Mouse (Mus musculus) gastrocnemius, adult 8-10 months (tissue): ENCODE measurements around the gene Arhgap30. TPM values are rescaled to one million over a fixed set of nuclear protein-coding genes. Genes with fewer than 3 reads are reported as not detected.

Experiments
- DNase-seq, 2 experiments: peaks; one replicate each; pipeline ENCODE4 v3.0.0; 2022; ENCODE audit warnings: low spot score in 2 of 2
- total RNA-seq, 4 experiments: library from RNA; stranded (reverse); gene quantifications; 2 replicates each; pipeline ENCODE4 v1.2.4; 2022

Arhgap30 gene
- total RNA-seq, 4 experiments from 2014 or later: 0.34 to 0.63 (median 0.44) TPM

DNA sequence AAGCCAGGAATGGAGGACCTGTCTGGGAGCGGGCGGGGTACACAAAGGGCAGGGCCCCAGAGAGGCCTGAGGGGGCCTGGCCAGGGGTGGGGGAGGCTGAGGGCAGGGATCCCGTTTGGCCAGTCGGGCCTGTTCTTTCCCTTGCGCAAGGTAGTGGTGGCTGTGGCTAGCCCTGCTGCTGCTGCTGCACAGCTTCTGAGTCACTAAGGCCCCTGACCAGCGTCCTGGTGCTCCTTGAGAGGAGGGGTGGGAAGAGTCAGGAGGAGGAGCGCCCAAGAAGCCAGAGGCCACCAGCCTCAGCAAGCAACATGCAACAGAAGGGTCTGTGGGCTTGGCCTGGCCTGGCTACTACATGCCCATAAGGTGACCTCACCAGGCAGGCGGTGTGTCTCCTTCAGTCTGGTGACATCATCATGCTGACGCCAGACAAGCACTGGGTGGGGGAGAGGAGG lies 13.1 kb upstream of the Arhgap30 start:
- DNase-seq: no peak

DNA sequence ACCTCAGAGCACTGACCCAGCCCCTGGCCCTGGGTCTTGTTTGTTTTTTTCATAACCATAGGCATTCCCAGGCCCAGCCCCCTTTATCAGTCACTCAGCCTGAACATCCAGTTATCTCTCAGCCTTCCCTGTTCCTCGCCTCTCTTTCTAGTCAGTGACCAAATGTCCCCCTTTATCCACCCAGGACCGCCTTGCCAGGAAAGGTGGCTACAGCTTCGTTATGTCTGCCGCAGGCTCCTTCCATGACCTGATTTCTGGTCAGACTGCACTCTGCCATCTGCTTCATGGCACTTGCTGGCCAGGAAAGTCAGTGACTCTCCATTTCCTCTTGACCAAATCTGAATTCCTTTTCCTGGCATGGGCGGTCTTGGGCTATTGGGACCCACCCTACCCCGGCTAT lies 10.5 kb upstream of the Arhgap30 start:
- DNase-seq: no peak

DNA sequence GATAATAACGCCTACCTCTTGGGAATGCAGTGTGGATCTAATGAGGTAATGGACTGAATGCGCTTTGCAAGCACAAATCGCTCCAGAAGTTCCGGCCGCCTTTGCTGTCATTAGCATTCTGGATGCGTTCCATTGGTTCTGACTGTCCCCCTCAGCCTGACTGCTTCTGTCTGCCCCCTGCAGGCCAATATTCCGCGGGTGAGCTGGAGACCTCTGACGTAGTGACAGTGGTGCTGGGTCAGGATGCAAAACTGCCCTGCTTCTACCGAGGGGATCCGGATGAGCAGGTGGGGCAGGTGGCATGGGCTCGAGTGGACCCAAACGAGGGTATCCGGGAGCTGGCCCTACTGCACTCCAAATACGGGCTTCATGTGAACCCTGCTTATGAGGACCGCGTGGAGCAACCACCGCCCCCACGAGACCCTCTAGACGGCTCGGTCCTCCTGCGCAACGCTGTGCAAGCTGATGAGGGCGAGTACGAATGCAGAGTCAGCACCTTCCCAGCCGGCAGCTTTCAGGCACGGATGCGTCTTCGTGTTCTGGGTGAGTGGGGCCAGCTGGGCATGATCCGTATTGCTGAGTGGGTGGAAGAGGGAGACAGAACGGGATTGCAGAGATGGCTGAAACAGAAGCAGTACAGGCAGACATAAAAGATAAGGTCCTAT lies 8.7 kb upstream of the Arhgap30 start:
- peak; percentile 37 to 57 for DNase-seq

DNA sequence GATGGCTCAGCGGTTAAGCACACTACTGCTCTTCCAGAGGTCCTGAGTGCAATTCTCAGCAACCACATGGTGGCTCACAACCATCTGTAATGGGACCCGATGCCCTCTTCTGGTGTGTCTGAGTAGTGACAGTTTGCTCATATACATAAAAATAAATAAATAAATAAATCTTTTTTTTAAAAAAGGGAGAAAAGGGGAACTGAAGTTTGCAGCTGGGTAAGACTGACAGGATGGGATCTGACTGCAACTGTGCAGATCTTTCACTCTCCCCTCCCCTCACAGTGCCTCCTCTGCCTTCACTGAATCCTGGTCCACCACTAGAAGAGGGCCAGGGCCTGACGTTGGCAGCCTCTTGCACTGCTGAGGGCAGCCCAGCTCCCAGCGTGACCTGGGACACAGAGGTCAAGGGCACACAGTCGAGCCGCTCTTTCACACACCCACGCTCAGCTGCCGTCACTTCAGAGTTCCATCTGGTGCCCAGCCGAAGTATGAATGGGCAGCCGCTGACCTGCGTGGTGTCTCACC lies 6.6 kb upstream of the Arhgap30 start:
- no peak for DNase-seq

DNA sequence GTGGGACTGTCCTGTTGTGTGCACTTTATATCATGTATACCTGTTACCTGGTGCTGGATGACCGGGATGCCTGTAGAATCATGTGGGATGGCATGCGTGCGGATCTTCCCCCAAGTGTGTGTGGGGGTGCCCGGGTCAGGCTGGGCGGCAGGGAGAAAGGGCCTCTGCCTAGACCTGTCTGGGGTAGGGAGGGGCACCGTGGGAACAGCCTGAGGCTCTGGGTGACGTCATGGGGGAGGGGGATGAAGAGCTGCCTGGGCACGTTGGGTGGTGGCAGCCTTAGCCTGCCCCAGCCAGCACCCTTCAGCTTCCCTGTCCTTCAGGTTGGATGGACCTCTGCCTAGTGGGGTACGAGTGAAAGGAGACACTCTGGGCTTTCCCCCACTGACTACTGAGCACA lies 4.4 kb upstream of the Arhgap30 start:
- DNase-seq: no peak

DNA sequence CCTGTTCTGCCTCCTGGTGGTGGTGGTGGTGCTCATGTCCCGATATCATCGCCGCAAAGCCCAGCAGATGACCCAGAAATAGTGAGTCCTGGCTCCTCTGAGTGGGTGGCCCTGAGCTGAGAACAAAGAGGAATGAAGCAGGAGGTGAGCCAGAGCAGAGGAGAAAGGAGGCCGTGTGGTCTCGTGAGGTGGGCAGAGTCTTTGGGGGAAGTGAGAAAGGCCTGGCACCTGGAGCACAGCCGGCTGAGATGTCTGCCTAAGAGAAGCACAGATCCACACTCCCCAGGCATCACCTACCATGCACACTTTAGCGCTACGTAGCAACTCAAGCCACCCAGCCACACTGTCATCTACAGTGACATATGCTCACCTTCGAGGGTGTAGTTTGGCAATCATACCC lies 3.6 kb upstream of the Arhgap30 start:
- DNase-seq: no peak

DNA sequence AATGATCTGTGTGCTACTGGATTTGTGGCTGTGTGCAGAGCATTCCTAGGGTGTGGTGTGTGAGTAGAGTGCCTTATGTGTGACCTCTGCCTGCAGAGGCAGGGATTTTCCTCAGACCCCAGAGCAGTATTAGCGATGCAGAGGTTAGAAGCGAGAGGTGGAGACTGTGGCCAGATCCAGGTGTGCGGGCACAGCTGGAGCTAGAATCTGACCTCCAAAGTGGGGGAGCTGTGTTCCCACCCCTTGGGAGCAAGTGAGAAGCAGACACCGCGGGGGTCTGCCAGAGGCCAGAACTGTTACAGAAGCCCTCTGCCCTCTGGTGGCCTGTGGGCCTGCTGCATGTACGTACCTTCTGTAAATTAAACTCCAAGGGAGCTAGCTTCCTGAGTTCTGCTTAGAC lies 1.7 kb upstream of the Arhgap30 start:
- DNase-seq: no peak

DNA sequence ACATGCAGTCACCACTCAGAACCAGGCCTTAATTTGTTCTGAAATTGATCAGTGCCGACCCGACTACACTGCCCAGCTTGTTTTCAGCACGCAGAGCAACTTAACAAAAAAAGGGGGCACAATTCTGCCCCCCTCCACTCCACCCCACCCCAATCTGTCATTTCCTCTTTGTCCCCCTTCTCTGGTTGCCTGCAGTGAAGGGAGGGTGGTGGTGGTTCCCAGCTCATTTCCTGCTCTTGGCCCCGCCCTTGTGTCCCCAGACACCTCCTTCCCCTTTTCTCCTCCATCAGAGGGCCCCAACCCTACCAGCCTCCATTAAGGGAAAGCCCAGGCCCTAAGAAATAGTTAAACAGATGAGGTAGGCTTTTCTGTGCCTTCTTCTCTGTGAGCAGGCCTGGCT lies 1.3 kb downstream of the Arhgap30 start:
- peak in 1 of 2 experiments; percentile 22 for DNase-seq

DNA sequence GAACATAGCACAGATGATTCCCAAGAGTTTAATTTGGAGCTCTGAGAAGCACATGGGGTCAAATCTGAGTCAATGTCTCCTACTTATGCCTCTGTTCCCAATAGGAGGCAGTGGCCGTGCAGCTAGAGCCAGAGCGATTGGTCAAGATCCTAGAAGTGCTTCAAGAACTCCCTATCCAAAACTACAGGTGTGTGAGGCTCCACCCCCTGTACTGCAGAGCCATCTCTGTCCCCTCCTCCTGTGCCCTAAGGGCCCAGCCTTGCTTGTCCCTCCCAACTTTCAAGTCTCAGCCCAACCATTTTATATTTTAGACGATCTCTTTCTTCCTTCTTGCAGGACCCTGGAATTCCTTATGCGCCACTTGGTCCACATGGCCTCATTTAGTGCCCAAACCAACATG lies 13.1 kb downstream of the Arhgap30 start:
- DNase-seq: no peak

DNA sequence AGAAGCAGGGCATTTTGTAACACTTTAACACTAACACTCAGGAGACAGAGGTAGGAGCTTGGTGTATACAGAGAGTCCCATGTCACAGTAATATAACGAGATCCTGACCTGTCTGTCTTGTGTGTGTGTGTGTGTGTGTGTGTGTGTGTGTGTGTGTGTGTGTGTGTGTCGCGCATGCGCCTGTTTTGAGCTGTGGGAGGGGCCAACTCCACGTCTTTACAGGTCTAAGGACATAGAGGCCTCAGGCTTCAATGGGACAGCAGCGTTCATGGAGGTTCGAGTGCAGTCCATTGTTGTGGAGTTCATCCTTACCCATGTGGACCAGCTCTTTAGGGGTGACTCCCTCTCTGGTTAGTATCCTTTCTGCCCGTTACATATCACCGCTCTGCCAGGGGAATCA lies 14.2 kb downstream of the Arhgap30 start:
- DNase-seq: no peak

DNA sequence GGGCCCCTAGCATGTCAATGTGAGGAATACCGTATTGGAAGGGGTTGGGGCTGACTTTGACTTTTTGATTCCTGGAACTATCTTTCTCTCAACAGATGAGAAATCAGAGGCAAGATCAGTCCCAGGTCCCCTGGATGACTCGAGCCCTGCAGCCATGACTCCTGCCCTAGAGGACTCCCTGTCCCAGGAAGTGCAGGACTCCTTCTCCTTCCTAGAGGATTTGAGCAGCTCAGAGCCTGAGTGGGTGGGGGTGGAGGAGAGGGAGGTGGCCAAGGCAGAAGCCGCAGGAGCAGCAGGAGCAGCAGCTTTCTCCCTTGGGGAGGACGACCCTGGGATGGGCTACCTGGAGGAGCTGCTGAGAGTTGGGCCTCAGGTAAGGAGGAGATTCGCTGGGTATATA lies 18.5 kb downstream of the Arhgap30 start:
- no peak for DNase-seq

DNA sequence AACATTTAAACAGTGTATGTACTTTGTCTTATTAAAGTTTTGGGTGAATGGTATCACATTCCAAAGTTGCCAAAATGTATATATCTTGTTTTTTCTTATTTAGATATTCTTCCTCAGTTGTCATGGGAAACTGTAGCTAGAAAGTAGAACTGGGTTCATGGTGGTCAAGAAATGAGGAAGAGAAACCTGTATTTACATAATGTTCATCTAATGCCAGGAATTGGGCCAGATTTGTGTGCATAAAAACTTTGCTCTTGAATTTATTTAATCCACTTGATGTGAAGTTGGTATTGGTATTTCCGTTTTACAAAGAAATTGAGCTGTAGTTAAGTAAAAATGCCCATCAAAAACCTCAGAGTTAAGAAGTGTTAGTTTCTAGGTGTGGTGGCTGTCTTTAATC lies 21.5 kb downstream of the Arhgap30 start:
- DNase-seq: no peak

DNA sequence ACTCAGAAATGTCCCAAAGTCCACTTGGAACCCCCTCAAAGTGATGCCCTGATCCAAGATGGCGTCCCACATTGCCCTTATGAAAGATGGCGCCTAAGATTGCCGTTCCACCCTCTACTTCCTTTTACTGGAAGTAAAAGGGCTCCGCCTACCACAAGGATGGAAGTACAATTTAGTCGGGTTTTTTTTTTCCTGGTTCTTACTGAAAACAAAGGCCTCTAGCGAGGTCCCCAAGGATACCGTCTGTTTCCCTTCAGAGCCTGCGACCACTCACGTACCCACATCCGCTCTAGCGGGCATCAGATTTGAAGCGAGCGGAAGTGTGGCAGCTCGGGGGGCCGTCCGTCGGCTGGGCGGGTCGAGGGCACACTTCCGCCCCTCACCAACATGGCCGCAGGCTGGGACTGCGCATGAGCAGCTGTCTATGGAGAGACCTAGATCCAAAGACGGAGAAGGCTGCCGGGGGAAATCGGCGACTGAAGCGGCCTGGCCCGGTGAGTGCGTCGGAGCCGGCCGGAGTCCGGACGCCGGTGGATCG lies 22.3 kb downstream of the Arhgap30 start, which contains the start of gene Usf1:
TSS of gene Usf1 (plus strand) at position 367 of the 538 bp plus-strand sequence.
- DNase-seq: peak; percentile 92 to 94

DNA sequence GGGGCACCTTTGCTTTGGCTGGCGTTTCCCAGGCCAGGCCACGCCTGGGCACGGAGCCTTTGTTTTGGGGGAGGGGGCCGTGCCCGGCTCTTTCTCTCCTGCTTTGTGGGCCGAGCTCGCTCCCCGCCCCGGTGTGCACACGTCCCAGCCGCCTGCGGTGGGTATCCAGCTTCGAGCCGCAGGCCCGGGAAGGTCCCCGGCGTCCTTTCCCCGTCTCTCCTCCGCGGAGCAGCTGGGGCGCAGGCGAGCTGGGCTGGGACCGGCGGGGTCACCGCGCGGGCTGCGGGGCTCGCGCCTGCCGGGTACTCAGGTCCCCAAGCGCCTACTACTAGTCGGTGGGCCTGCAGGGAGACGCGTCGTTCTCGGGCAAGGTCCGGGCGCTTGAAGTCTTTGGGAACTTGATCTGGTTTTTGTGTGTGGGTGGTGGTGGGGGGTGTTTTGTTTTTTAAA lies 22.8 kb downstream of the Arhgap30 start:
- peak in 1 of 2 experiments; percentile 5 for DNase-seq

DNA sequence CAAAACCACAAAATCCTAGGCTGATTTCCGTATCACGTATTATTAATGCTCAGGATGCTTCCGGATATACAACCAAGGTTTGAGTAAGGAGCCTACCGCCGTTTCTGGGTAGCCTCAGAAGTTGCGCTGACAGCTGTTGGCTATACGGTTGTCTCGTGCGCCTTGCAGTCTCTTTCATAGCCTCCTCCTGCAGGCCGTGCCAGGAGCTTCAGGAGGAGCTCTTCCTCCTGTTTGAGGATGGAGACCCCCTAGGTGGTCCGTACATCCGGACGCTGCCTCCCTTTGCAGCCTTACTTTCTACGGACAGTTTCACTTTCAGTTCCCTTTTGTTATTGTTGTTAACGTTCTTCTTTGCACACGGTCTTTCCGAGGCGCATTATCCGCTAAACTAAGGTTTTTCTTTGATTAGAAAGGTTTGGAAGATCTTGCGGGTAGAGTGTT lies 23.3 kb downstream of the Arhgap30 start:
- no peak for DNase-seq

DNA sequence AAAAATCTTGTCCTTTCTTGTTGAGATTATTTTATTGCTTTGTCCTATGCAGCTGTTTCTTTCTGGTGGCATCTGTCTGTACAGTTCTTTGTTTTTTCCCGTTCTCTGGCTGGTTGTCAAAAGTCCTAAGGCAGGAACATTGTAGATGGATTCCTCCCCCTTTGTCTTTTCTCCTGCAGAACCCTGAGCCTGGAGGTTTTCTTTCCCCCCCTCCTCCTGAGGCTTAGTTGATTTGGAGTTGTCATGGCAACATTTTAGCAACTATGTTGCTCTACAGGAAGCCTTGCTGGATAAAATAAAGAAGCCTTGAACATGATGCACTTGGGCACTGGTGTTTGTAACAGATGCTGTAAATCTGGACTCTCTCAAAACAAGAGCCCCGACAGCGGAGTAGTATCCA lies 23.7 kb downstream of the Arhgap30 start:
- DNase-seq: no peak

DNA sequence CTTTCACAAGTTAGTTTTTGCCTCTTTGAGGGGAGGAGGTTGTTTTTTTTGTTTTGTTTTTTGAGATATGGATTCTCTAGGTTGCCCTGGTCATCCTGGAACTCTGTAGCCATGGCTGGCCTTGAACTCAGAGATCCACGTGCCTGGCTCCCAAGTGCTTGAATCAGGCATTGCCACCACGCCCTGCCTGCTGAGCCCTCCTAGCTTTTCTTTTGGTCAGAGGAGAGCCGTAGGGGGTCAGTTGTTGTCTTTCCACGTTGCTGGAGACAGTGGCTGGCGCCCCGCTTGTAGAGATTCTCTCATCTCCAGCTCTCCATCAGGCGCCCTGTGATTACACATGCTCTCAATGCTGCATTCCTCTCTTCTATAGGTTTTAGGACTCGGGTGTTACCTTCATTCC lies 24.9 kb downstream of the Arhgap30 start:
- DNase-seq: no peak

DNA sequence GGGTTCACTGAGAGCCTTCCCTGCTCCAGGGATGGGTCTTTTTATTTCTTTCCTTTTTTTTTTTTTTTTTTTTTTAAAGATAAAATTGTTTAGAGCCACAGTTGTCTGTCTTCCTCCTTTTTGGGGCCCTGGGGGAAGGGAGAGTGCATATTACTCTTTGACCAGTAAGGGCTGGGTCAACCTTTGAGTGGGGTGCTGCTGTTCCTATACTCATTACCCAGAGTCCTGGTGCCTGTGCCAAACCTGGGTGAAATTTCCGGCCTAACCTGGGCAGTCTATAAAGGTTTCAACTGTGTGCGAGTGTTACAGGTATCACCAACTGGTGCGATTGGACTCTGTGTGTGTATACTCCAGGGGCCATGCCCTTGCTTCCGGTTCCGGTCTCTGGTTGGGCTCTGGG lies 29.9 kb downstream of the Arhgap30 start, which contains the start of gene Tstd1:
TSS of gene Tstd1 (plus strand) at position 213 of the 400 bp plus-strand sequence.
- DNase-seq: no peak

DNA sequence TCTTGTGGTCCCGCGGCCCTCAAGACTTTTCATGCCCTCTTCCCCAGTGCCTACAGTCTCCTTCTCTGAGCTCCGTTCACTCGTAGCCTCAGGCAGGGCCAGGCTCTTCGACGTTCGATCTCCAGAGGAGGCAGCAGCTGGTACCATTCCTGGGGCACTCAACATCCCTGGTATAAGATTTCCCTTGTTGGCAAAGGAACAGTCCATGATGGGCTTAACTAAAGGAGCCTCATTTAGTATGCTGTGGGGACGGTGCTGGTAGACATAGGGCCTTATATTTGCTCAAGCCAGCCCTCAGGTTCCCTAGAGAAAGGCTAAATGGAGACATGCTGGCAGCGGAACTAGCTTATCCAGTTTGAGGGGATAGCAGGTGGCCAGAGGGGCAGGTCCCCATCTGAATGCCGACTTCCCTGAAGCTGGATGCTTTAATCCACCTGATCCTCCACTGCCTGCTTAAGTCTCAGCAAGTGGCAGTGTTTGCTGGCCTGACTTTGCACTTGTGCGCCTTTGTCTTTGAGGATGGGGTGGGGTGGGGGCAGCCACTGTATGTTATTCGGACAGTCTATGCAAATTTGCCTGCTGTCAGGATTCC lies 30.6 kb downstream of the Arhgap30 start:
- DNase-seq: no peak

DNA sequence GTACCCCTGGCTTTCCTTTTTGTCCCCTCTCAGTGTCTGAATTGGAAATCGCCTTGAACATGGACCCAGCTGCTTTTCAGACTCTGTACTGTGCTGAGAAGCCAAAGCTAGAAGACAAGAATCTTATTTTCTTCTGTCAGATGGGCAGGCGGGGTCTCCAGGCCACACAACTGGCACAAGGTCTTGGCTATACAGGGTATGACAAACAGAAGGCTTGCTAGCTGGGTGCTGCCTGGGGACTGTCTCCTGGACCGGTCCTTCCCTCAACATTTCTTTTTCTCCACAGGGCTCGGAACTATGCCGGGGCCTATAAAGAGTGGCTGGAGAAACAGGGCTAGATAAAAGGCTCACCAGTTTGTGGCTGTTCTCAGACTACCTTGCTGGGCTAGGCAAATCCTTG lies 31.2 kb downstream of the Arhgap30 start:
- DNase-seq: no peak

DNA sequence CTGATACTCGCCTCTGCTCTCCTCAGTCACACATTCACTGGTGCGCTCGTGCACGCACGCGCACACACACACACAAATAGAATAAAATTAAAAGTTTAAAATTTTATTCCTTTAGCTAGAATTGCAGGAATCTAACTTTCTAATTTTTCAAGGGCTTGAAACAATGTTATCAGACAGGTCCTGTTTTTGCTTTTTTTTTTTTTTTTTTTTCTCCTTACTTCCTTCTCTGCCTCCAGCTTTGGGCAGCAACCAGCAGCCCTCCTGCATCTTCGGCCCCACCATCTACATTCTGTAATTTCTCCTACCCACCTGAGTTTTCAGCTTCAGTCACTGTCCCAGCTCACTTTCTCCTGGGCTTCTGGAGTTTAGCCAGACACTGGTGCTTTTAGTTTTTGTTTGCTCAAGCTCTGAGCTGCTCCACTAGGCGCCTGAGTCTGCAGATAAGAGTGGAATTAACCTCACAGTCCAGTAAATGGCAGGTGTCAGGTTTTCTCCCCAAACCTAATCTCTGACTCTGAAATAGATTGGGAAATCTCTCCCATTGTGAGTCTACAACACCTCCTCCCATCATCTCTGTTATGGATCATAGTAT lies 33.8 kb downstream of the Arhgap30 start:
- no peak for DNase-seq

DNA sequence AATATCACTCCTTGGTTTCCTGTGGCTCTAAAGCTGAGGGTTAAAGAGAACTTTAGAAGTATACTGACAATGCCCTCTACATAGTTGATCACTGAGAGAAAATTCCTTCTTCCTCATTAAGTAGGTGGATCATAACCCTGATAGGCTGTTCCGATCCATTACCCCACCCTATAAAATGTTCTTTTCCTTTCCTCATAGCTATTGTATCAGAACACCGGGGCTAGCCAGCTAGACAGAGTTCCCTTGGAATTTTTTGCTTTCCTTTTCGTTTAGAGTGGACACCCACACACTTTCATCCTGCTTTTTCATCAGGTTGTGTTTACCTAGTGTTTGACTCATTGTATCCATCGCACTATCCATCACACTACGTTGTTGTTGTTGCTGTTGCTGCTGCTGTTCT lies 35.9 kb downstream of the Arhgap30 start:
- DNase-seq: no peak
